Mouse (Mus musculus) C3H10T1/2 (cell line): ENCODE data around the gene Lrrc10. TPM values are rescaled to one million over a fixed set of nuclear protein-coding genes. Genes with fewer than 3 reads are reported as not detected.

Experiments used
- polyA plus RNA-seq, 2 experiments: library from polyadenylated mRNA; unstranded; fragments of >200 nt; fragmentation: generic; extraction: Trizol; gene quantifications; one replicate each; pipeline ENCODE4 v1.2.1; 2012; ENCODE audit warnings: missing spikeins in 2 of 2

Lrrc10 gene
- polyA plus RNA-seq, result under 1 TPM in 1 of 2 experiments, not detected in 1; 0.07 TPM

DNA sequence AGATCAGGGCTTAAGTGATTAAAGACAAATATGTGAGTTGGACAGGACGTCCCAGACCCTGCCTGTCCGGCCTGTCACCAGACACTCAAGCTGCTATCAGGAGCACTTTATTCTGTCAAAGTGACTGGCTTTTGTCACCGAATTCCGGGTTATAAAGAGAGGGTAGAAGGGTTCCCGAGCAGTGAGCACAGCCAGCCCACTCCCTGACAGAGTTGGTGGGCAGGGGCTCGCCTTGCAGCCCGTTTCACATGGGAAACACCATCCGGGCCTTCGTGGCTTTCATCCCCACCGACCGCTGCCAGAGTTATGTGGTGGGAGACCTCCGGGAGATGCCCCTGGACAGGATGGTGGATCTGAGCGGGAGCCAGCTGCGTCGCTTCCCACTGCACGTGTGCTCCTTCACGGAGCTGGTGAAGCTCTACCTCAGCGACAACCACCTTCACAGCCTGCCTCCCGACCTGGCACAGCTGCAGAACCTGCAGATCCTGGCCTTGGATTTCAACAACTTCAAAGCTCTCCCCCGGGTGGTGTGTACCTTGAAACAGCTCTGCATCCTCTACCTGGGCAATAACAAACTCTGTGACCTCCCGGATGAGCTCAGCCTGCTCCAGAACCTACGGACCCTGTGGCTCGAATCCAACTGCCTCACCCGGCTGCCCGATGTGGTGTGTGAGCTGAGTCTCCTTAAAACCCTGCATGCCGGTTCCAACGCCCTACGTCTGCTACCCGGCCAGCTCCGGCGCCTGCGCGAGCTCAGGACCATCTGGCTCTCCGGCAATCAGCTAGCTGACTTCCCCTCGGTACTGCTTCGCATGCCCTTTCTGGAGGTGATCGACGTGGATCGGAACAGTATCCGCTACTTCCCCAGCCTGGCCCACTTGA is at the start of gene Lrrc10:
TSS of gene Lrrc10 (plus strand) at position 167 of the 882 bp plus-strand sequence.

DNA sequence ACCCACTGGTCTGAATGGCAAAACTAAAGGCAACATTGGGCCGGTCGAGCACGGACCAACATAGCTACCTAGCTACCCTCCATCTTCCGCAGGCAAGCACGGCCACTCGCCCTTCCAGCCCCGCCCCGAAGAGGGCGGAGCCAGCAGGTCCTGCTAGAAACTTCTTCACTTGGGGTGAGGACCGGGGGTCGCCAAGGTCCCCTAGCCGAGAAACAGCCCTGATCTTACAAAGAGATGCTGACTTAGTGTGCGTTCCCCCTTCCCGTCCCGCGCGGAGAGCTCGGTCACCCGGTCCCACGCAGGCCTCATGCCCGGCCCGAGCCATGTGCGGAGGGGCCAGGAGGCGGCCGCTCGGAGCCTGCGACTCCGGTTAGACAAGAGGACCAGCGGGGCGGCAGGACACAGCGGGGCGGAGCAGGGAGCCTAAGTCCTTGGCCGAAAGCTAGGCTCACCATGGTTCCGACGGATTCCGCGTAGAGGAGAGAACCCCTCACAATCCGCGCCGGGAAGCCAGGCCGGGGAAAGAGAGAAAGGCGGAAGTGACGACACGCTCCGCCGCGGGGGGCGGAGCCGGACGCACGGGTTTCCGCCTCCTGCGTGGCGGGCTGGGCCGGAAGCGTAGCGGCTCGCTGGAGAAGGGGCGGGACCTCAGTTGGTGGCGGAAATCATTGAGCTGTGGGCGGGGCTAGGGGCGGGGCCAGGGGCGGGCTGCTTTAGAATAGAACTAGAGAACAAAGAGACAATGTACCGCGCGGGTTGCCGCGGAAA is 18.3 kb downstream of the Lrrc10 start, which contains the start of gene Cct2:
TSS of gene Cct2 (minus strand) at position 561 of the 768 bp plus-strand sequence.

Other genes with a start within 250 kb of the Lrrc10 start
- gene Myrfl, start 148.4 kb upstream of the Lrrc10 start, polyA plus RNA-seq, result under 1 TPM in 1 of 2 experiments, not detected in 1; 0.01 TPM
- gene Rab3ip, start 94.6 kb upstream of the Lrrc10 start, polyA plus RNA-seq, result 10 to 100 TPM; 13.3 to 25.1 TPM
- gene Gm10271, start 72.7 kb upstream of the Lrrc10 start, polyA plus RNA-seq, result not detected
- gene Best3, start 59.0 kb upstream of the Lrrc10 start, polyA plus RNA-seq, result not detected
- 100 to 1,000 TPM; 245 to 262 TPM for gene Cct2, start 18.5 kb downstream of the Lrrc10 start, polyA plus RNA-seq
- 1 to 10 TPM in 1 of 2 experiments, under 1 TPM in 1; 0.81 to 9.2 TPM for gene Frs2, start 103.2 kb downstream of the Lrrc10 start, polyA plus RNA-seq
- gene Yeats4, start 179.2 kb downstream of the Lrrc10 start, polyA plus RNA-seq, result 10 to 100 TPM; 12.5 to 37.0 TPM
- not detected for gene 9530003J23Rik, start 193.4 kb downstream of the Lrrc10 start, polyA plus RNA-seq
- 1 to 10 TPM in 1 of 2 experiments, under 1 TPM in 1; 0.07 to 2.9 TPM for gene Lyz2, start 237.0 kb downstream of the Lrrc10 start, polyA plus RNA-seq
- gene Lyz1, start 247.5 kb downstream of the Lrrc10 start, polyA plus RNA-seq, result under 1 TPM in 1 of 2 experiments, not detected in 1; 0.04 TPM